Mouse (Mus musculus) spleen, embryonic (tissue): ENCODE measurements at regions not wholly inside any gene's neighbourhood (a gene's known extent, or its start where the extent isn't known, plus 50 kb on each side); places are given as distances from the start of the nearest gene placed in this dataset.

Source experiments
- CTCF ChIA-PET: fragments of 350-600 bp; sonication (Branson Sonifier 250); formaldehyde crosslinking; loops from one replicate; lab custom pipeline; 2022; lab: Charles Lee

- CTCF ChIA-PET, result no interaction called here
Observed at GRCm38 (mm10) chr13:34395010-34395409, 50.0 kb upstream of the Slc22a23 start.
